Mouse (Mus musculus): ENCODE results near the gene Ccna1.

Gene Ccna1

GRCm38 (mm10) chr3:55055038-55055746 is at the start of gene Ccna1:
TSS of gene Ccna1 (minus strand) at chr3:55055501.
- DNase-seq, result peak; percentile 56

- no peak for DNase-seq
Observed at GRCm38 (mm10) chr3:55101092-55101491, 45.8 kb upstream of the Ccna1 start.

GRCm38 (mm10) chr3:55098990-55099389 is 43.7 kb upstream of the Ccna1 start:
- DNase-seq, result no peak

GRCm38 (mm10) chr3:55098014-55098413 is 42.7 kb upstream of the Ccna1 start:
- no peak for DNase-seq

GRCm38 (mm10) chr3:55097186-55097585 is 41.9 kb upstream of the Ccna1 start:
- no peak for DNase-seq

GRCm38 (mm10) chr3:55096655-55097005 is 41.3 kb upstream of the Ccna1 start:
- DNase-seq, result no peak

- peak; percentile 84 for DNase-seq
Observed at GRCm38 (mm10) chr3:55095968-55096654, 40.8 kb upstream of the Ccna1 start.

GRCm38 (mm10) chr3:55093161-55093560 is 37.9 kb upstream of the Ccna1 start:
- DNase-seq, result no peak

GRCm38 (mm10) chr3:55089291-55089690 is 34.0 kb upstream of the Ccna1 start:
- DNase-seq, result no peak

- no peak for DNase-seq
Observed at GRCm38 (mm10) chr3:55088843-55089242, 33.5 kb upstream of the Ccna1 start.

GRCm38 (mm10) chr3:55088359-55088758 is 33.1 kb upstream of the Ccna1 start:
- DNase-seq, result no peak

GRCm38 (mm10) chr3:55087360-55087759 is 32.1 kb upstream of the Ccna1 start:
- no peak for DNase-seq

GRCm38 (mm10) chr3:55086948-55087347 is 31.6 kb upstream of the Ccna1 start:
- no peak for DNase-seq

GRCm38 (mm10) chr3:55085716-55086115 is 30.4 kb upstream of the Ccna1 start:
- no peak for DNase-seq

- no peak for DNase-seq
Observed at GRCm38 (mm10) chr3:55084781-55085180, 29.5 kb upstream of the Ccna1 start.

GRCm38 (mm10) chr3:55080055-55080454 is 24.8 kb upstream of the Ccna1 start:
- peak; percentile 67 for DNase-seq

- no peak for DNase-seq
Observed at GRCm38 (mm10) chr3:55079619-55080018, 24.3 kb upstream of the Ccna1 start.

- no peak for DNase-seq
Observed at GRCm38 (mm10) chr3:55078233-55078632, 22.9 kb upstream of the Ccna1 start.

GRCm38 (mm10) chr3:55075294-55075648 is 20.0 kb upstream of the Ccna1 start:
- no peak for DNase-seq

- DNase-seq, result no peak
Observed at GRCm38 (mm10) chr3:55074576-55075293, 19.4 kb upstream of the Ccna1 start.

GRCm38 (mm10) chr3:55067791-55068434 is 12.6 kb upstream of the Ccna1 start:
- DNase-seq, result peak; percentile 43

GRCm38 (mm10) chr3:55066666-55067023 is 11.3 kb upstream of the Ccna1 start:
- no peak for DNase-seq

Measured in layer of hippocampus, adult 9-11 months (tissue).